Mouse (Mus musculus) olfactory bulb, adult 2 months (tissue): ENCODE data around the gene D330020A13Rik. TPM values are rescaled to one million over a fixed set of nuclear protein-coding genes. Genes with fewer than 3 reads are reported as not detected.
A peak's percentile ranks its signal among the peaks of the same experiment; 100 is the strongest.

Experiments used
- H3K27ac ChIP-seq: fragments of 200-500 bp; 2 replicates; pipeline ENCODE4 v1.5.1; 2012; ENCODE audit warnings: low read depth, low read length; ENCODE audit not compliant: insufficient read depth
- H3K4me1 ChIP-seq: fragments of 200-500 bp; 2 replicates; pipeline ENCODE4 v1.6.1; 2012; ENCODE audit warnings: low read length; ENCODE audit not compliant: control insufficient read depth, insufficient read depth
- H3K4me3 ChIP-seq: fragments of 200-500 bp; 2 replicates; pipeline ENCODE4 v1.5.1; 2012; ENCODE audit warnings: mild to moderate bottlenecking, low read depth, low read length, moderate library complexity; ENCODE audit not compliant: insufficient read depth
- CTCF ChIP-seq: fragments of 200-500 bp; IDR thresholded peaks from 2 replicates; pipeline ENCODE4 v1.5.1; 2012; ENCODE audit warnings: low read depth, mild to moderate bottlenecking, low read length, moderate library complexity; ENCODE audit not compliant: insufficient read depth
- POLR2A ChIP-seq: fragments of 200-500 bp; IDR thresholded peaks from 2 replicates; pipeline ENCODE4 v1.6.1; 2012; ENCODE audit warnings: mild to moderate bottlenecking, low read depth, low read length, moderate library complexity; ENCODE audit not compliant: insufficient read depth
- WGBS: fragments of 180-500 bp; shearing (Covaris S2); methylation state at CpG from one replicate; pipeline ENCODE4 v1.1.7; 2018; 5-methylcytosine and 5-hydroxymethylcytosine counted together
- polyA plus RNA-seq: library from polyadenylated mRNA; stranded (reverse); fragments of >200 nt; gene quantifications from 2 replicates; pipeline ENCODE4 v1.2.4, GENCODE M21; 2012; ENCODE audit warnings: low replicate concordance; ENCODE audit not compliant: missing spikeins, insufficient read depth, insufficient read length

D330020A13Rik gene
- not detected in 2 replicates for polyA plus RNA-seq

GRCm38 (mm10) chr6:120294056-120294784, at the start of gene D330020A13Rik, which contains the start of gene B4galnt3:
Gene D330020A13Rik (plus strand): TSS chr6:120294364.
Gene B4galnt3 (minus strand): TSS chr6:120294559.
- Histone ChIP-seq H3K4me3 (peak within 1 kb of the TSS; percentile 57), H3K27ac (no peak within 1 kb of the TSS), H3K4me1 (peaks cover 9% of the 10 kb centered on the region)
- under 1% methylated on average over 79 of the region's 79 CpGs for WGBS
- TF ChIP-seq POLR2A (no peak), CTCF (no peak)

DNA sequence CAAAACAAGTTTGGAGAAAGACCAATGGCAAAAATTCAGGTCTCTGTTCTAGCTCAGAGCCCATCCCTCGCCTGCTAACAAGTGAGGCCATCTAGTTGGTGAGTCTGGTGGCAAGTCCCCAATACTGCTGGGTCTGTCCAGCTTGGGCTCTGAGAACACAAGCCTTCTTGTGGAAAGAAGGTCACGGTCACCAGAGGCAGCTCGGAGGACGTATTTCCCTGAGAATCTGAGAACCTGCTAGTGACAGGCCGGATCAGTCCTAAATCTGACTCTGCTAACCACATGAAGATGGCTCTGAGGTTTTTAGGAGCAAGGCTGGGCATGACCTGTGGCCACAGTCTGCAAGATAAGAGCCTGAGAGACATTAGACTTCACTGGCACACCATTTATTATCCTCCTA, 47.5 kb upstream of the D330020A13Rik start:
- TF ChIP-seq POLR2A, result no peak
- TF ChIP-seq CTCF, result no peak
- Histone ChIP-seq H3K4me1 (no peaks in the 10 kb centered on the region), H3K27ac (no peak overlapping the region), H3K4me3 (no peak overlapping the region)
- WGBS, result 78% methylated on average over 5 of the region's 5 CpGs

- TF ChIP-seq POLR2A, result no peak
- no peak for TF ChIP-seq CTCF
- 65% methylated on average over 5 of the region's 5 CpGs for WGBS
- H3K4me1 ChIP-seq, result no peaks in the 10 kb centered on the region
- no peak overlapping the region for H3K27ac ChIP-seq
- no peak overlapping the region for H3K4me3 ChIP-seq
Observed at GRCm38 (mm10) chr6:120249831-120250230, 44.3 kb upstream of the D330020A13Rik start.

- WGBS, result 89% methylated on average over 7 of the region's 7 CpGs
- TF ChIP-seq POLR2A (no peak), CTCF (no peak)
- Histone ChIP-seq H3K4me1 (no peaks in the 10 kb centered on the region), H3K4me3 (no peak overlapping the region), H3K27ac (no peak overlapping the region)
Observed at GRCm38 (mm10) chr6:120251010-120251409, 43.2 kb upstream of the D330020A13Rik start.

DNA sequence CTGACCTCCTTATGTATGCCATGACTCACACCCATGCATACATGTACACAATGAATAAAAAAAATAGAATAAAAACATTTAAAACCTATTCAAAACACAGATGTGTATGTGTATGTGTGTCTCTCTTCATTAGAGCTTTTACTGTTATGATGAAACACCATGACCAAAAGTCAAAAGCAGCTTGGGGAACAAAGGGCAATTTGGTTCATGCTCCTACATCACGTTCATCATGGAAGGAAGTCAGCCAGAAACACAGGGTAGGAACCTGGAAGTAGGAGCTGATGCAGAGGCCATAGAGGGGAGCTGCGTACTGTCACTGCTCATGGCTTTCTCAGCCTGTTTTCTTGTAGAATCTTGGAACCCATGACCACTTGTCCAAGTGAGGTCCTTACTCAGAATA, 41.4 kb upstream of the D330020A13Rik start:
- no peak for TF ChIP-seq POLR2A
- TF ChIP-seq CTCF, result no peak
- H3K4me1 ChIP-seq, result no peaks in the 10 kb centered on the region
- no peak overlapping the region for H3K4me3 ChIP-seq
- H3K27ac ChIP-seq, result no peak overlapping the region
- 93% methylated on average over 2 of the region's 2 CpGs for WGBS

DNA sequence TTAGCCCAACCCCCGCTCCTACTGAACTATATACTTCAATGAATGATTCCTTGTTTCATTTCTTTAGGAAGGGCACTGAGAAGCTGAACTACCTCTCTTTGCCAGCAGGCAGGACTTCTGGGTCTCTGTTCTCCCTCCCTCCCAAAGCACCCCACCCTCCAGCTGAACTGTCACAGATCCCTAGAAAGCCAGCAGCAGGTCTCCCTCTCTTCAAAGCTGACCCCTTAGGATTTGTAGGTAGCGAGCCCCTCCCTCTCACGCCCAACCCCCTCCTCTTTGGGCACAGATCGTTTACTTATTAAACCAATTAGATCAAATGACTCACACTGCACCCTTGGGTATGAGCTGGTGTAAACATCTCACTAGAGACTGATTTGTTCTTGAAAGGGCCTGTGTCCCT, 39.5 kb upstream of the D330020A13Rik start:
- no peak for TF ChIP-seq CTCF
- Histone ChIP-seq H3K4me1 (no peaks in the 10 kb centered on the region), H3K27ac (no peak overlapping the region), H3K4me3 (no peak overlapping the region)
- WGBS, result 51% methylated on average over 4 of the region's 4 CpGs

DNA sequence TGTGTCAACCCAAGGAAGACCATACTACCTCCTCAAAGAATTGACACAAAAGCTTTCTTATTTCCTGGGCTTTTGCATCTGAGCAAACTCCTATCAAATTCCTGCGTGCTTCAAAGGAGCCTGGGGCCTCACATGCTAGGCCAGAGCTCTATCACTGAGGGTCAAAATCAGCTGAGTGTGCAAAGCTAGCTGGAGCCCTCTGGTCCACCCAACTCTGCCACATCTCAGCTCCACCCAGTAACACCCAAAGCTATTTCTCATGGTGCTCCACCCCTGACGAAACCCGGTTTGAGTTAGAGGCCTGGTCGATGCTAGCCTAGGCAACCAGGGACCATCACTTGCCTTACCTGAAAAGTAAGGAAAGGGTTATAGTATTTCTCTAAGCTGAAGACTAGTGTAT, 39.0 kb upstream of the D330020A13Rik start:
- H3K27ac ChIP-seq, result no peak overlapping the region
- H3K4me1 ChIP-seq, result no peaks in the 10 kb centered on the region
- 89% methylated on average over 4 of the region's 4 CpGs for WGBS
- no peak overlapping the region for H3K4me3 ChIP-seq
- TF ChIP-seq POLR2A (no peak), CTCF (no peak)

- WGBS, result 84% methylated on average over 12 of the region's 12 CpGs
- Histone ChIP-seq H3K4me3 (no peak overlapping the region), H3K27ac (no peak overlapping the region), H3K4me1 (no peaks in the 10 kb centered on the region)
- TF ChIP-seq CTCF (no peak), POLR2A (no peak)
Observed at GRCm38 (mm10) chr6:120255701-120256100, 38.5 kb upstream of the D330020A13Rik start.

DNA sequence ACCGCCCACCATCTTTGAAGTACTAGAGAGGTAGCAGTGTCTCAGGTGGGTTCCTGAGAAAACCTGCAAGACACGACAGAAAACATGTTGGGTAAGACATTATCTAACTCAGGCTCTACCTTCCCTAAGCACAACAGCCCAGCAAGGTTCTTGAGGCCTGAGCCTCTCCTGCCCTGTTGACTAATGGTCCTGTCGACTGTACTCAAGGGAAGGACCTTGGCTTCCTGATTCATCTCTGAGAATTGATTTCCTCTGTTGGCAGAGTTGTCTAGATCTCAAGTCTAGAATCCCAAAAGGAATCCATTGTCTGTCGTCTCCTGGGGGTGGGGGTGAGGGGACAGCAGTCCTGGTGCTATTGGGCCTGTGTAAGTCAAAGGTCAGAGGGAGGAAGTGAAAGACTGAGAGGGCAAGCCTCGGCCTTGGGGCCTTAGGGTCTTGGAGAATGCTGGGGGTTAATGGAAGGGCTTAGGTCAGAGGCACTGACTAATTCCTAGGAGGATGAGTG, 37.7 kb upstream of the D330020A13Rik start:
- H3K4me1 ChIP-seq, result no peaks in the 10 kb centered on the region
- WGBS, result 80% methylated on average over 5 of the region's 5 CpGs
- H3K4me3 ChIP-seq, result no peak overlapping the region
- no peak overlapping the region for H3K27ac ChIP-seq
- TF ChIP-seq POLR2A, result no peak
- no peak for TF ChIP-seq CTCF
